Comparison of ENCODE assay signal across 8 mouse cellular contexts in the genomic region with DNA sequence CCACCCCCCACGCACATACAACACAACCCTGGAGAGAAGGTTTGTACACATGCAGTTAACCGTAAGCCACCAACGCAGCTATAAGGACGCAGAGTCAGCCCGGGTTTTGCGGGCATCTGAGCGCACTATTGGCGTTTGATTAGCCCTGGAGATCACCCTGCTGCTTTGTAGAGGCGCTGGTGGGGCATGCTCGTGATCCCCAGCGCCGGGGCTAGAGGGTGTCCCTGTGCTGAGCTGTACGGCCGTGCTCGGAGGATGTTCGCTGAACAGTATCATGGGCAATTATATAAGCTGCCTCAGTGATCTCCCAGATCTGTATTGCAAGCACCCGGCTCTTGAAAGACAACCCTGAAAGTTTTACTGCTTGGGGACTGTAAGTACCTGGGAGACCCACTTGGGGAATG. TPM values are rescaled to one million over a fixed set of nuclear protein-coding genes. Genes with fewer than 3 reads are reported as not detected.
A peak's percentile ranks its signal among the peaks of the same experiment; 100 is the strongest.
DNase-seq lines count a peak whose midpoint lies in the region; ATAC-seq and TF ChIP-seq lines count a peak whose summit lies in the region.

No protein-coding gene starts in this region.

- H3K4me2 ChIP-seq in lung, embryonic 16.5 days (ENCODE audit: low read depth, low read length) = peak overlapping the region; percentile 98
- H3K4me2 ChIP-seq in hindbrain, postnatal 0 days (ENCODE audit: low read depth, low read length) = peak overlapping the region; percentile 74
- peak overlapping the region; percentile 90 for H3K4me2 ChIP-seq in limb, embryonic 13.5 days (replicated peaks)

- no peaks in the 10 kb centered on the region for H3K9me3 ChIP-seq in lung, embryonic 16.5 days (ENCODE audit: control insufficient read depth, low read length)
- H3K9me3 ChIP-seq in hindbrain, postnatal 0 days (ENCODE audit: low read length) = no peaks in the 10 kb centered on the region
- no peaks in the 10 kb centered on the region for H3K9me3 ChIP-seq in limb, embryonic 13.5 days

- peaks cover 21% of the 10 kb centered on the region for H3K4me1 ChIP-seq in lung, embryonic 16.5 days (replicated peaks; ENCODE audit: control insufficient read depth, insufficient read depth, low read length)
- no peaks in the 10 kb centered on the region; the same call in 1 of the 2 replicates for H3K4me1 ChIP-seq in embryonic fibroblast, embryonic 13.5 days (ENCODE audit: control insufficient read depth, insufficient read depth, low read length)
- H3K4me1 ChIP-seq in hindbrain, postnatal 0 days (ENCODE audit: insufficient read depth, low read length) = peaks cover 6% of the 10 kb centered on the region; the same call in 1 of the 2 replicates
- peaks cover 43% of the 10 kb centered on the region for H3K4me1 ChIP-seq in limb, embryonic 13.5 days

- peak overlapping the region; percentile 80 for H3K9ac ChIP-seq in lung, embryonic 16.5 days (ENCODE audit: low read length)
- H3K9ac ChIP-seq in hindbrain, postnatal 0 days (replicated peaks; ENCODE audit: low read length) = peak overlapping the region; percentile 76
- H3K9ac ChIP-seq in limb, embryonic 13.5 days = peak overlapping the region; percentile 91

- ATAC-seq in lung, embryonic 16.5 days (ENCODE audit: low read depth) = no peak
- no peak for ATAC-seq in hindbrain, postnatal 0 days
- no peak for ATAC-seq in limb, embryonic 13.5 days (ENCODE audit: low FRiP score, low read depth)
- ATAC-seq in granulocyte monocyte progenitor cell, adult 5-6 weeks (replicated peaks; ENCODE audit: poor library complexity, severe bottlenecking) = no peak

- peak overlapping the region; percentile 73 for H3K4me3 ChIP-seq in lung, embryonic 16.5 days (ENCODE audit: low read length)
- H3K4me3 ChIP-seq in embryonic fibroblast, embryonic 13.5 days (ENCODE audit: insufficient read depth, low read length) = peak overlapping the region; percentile 30
- peak overlapping the region; percentile 64 for H3K4me3 ChIP-seq in hindbrain, postnatal 0 days (ENCODE audit: low read length)
- peak overlapping the region; percentile 78 for H3K4me3 ChIP-seq in limb, embryonic 13.5 days

- TF ChIP-seq POLR2A in embryonic fibroblast, embryonic 13.5 days (IDR thresholded peaks at IDR 0.05; ENCODE audit: low read depth, low read length) = no peak

- TF ChIP-seq CTCF in embryonic fibroblast, embryonic 13.5 days (IDR thresholded peaks at IDR 0.05; ENCODE audit: borderline replicate concordance, insufficient read depth, low read length) = no peak
- no peak for TF ChIP-seq CTCF in hindbrain, postnatal 0 days (IDR thresholded peaks at IDR 0.05; ENCODE audit: low read depth)

- no peak for DNase-seq in lung, postnatal 36 days
- DNase-seq in hindbrain, postnatal 0 days (ENCODE audit: low spot score) = peak; percentile 15
- DNase-seq in right cerebral cortex, adult 18-20 months = peak; percentile 60
- no peak for DNase-seq in gastrocnemius, postnatal 14 days

- under 1% methylated on average over 17 of the region's 17 CpGs for WGBS in lung, embryonic 16.5 days
- WGBS in hindbrain, postnatal 0 days = under 1% methylated on average over 17 of the region's 17 CpGs
- under 1% methylated on average over 17 of the region's 17 CpGs for WGBS in limb, embryonic 13.5 days

- no peak overlapping the region for H3K27ac ChIP-seq in lung, embryonic 16.5 days (ENCODE audit: low read length)
- no peak overlapping the region for H3K27ac ChIP-seq in embryonic fibroblast, embryonic 13.5 days (ENCODE audit: insufficient read depth, low read length)
- no peak overlapping the region for H3K27ac ChIP-seq in hindbrain, postnatal 0 days
- H3K27ac ChIP-seq in limb, embryonic 13.5 days = 0 out of 2 replicates have a peak overlapping the region, but pooled peaks have one; percentile 2

- intact Hi-C loops in gastrocnemius, postnatal 14 days (cut with DNase I; ENCODE audit: low total_unique reads) = loop anchor here (10.0 kb wide), 1 partner anchor 273 kb away; no protein-coding TSS in a partner anchor

- H3K36me3 ChIP-seq in lung, embryonic 16.5 days (ENCODE audit: control insufficient read depth, insufficient read depth, low read length) = no peaks in the 10 kb centered on the region
- no peaks in the 10 kb centered on the region for H3K36me3 ChIP-seq in hindbrain, postnatal 0 days (ENCODE audit: insufficient read depth, low read length)
- H3K36me3 ChIP-seq in limb, embryonic 13.5 days = no peaks in the 10 kb centered on the region

- peaks cover 8% of the 10 kb centered on the region; the same call in 1 of the 2 replicates for H3K27me3 ChIP-seq in lung, embryonic 16.5 days (ENCODE audit: control insufficient read depth, insufficient read depth, low read depth, low read length)
- H3K27me3 ChIP-seq in hindbrain, postnatal 0 days (ENCODE audit: insufficient read depth, low read length) = no peaks in the 10 kb centered on the region
- H3K27me3 ChIP-seq in limb, embryonic 13.5 days = peaks cover 17% of the 10 kb centered on the region

RNA-seq across cellular contexts. Expression of a gene that starts 40.6 kb away (rescaled TPM):
- polyA plus RNA-seq in lung, embryonic 16.5 days (2015; fragmentation: Nextera tagmentation; extraction: Ambion mirVana) = 17.7 and 18.5 TPM in 2 replicates
- 4.8 and 17.3 TPM in 2 replicates for polyA plus RNA-seq in embryonic fibroblast, embryonic 13.5 days (2011; ENCODE audit: insufficient read length, low read depth, missing spikeins)
- total RNA-seq in hindbrain, postnatal 0 days (2014; rRNA removed) = 49.7 and 49.8 TPM in 2 replicates
- 24.1 and 24.7 TPM in 2 replicates for polyA plus RNA-seq in hindbrain, postnatal 0 days (2015; fragmentation: Nextera tagmentation; extraction: Ambion mirVana)
- 44.4 and 49.9 TPM in 2 replicates for polyA plus RNA-seq in limb, embryonic 13.5 days (2015; fragmentation: Nextera tagmentation; extraction: Ambion mirVana)
- total RNA-seq in gastrocnemius, postnatal 14 days (2021) = 1 to 10 TPM; 3.9 to 6.5 TPM
- not detected in 2 replicates for total RNA-seq in granulocyte monocyte progenitor cell, adult 5-6 weeks (2014; fragmentation: Nextera tagmentation)
- not detected in 2 replicates for total RNA-seq in granulocyte monocyte progenitor cell, adult 5-6 weeks (2017)

Comparison
In these comparisons a context has a peak if more than half of its experiments do, and no peak if none do; other contexts are left out.
1. DNase-seq: peak in hindbrain, postnatal 0 days (single experiment) and right cerebral cortex, adult 18-20 months (single experiment); none in lung, postnatal 36 days (single experiment) and gastrocnemius, postnatal 14 days (single experiment).
2. Peak in every context shown above with its lines, with median percentiles within 50 percentile points of each other: H3K4me2 ChIP-seq, H3K4me3 ChIP-seq and H3K9ac ChIP-seq.